Mouse (Mus musculus) embryonic facial prominence, embryonic 12.5 days (tissue): Measurements from ENCODE around the gene Zc3h7a. TPM values are rescaled to one million over a fixed set of nuclear protein-coding genes. Genes with fewer than 3 reads are reported as not detected.
"Not testable (repeated sequence)": the region's sequence is repeated elsewhere in the genome, so short reads cannot be mapped to it uniquely, and the experiment has no call there.

ENCODE experiments used
- ATAC-seq: fragments of 200-750 bp; cut with Nextera tagmentation; 2 replicates; pipeline ENCODE4 v1.8.0; 2017; ENCODE audit not compliant: insufficient number of reproducible peaks, insufficient read depth, low FRiP score, low TSS enrichment
- H3K27ac ChIP-seq: fragments of 300-500 bp; sonication (generic); 2 replicates; pipeline ENCODE4 v1.5.1; 2016; ENCODE audit warnings: mild to moderate bottlenecking
- H3K27me3 ChIP-seq: fragments of 300-500 bp; sonication (generic); 2 replicates; pipeline ENCODE4 v1.6.1; 2016; ENCODE audit warnings: mild to moderate bottlenecking, moderate library complexity
- H3K36me3 ChIP-seq: fragments of 300-500 bp; sonication (generic); 2 replicates; pipeline ENCODE4 v1.6.1; 2016; ENCODE audit warnings: mild to moderate bottlenecking
- H3K4me1 ChIP-seq: fragments of 300-500 bp; sonication (generic); 2 replicates; pipeline ENCODE4 v1.6.1; 2016
- H3K4me2 ChIP-seq: fragments of 300-500 bp; sonication (generic); replicated peaks from 2 replicates; pipeline ENCODE4 v1.6.1; 2016; ENCODE audit warnings: mild to moderate bottlenecking, moderate library complexity
- H3K4me3 ChIP-seq: fragments of 300-500 bp; sonication (generic); 2 replicates; pipeline ENCODE4 v1.5.1; 2016; ENCODE audit warnings: mild to moderate bottlenecking
- H3K9ac ChIP-seq: fragments of 300-500 bp; sonication (generic); 2 replicates; pipeline ENCODE4 v1.6.1; 2016; ENCODE audit warnings: mild to moderate bottlenecking, moderate library complexity
- H3K9me3 ChIP-seq: fragments of 300-500 bp; sonication (generic); 2 replicates; pipeline ENCODE4 v1.6.1; 2016; ENCODE audit warnings: mild to moderate bottlenecking, moderate library complexity
- WGBS: fragments of 180-500 bp; shearing (Covaris S2); methylation state at CpG from one replicate; pipeline ENCODE4 v1.1.7; 2016; 5-methylcytosine and 5-hydroxymethylcytosine counted together
- polyA plus RNA-seq: library from polyadenylated mRNA; unstranded; fragments of >200 nt; fragmentation: Nextera tagmentation; extraction: Ambion mirVana; gene quantifications from 2 replicates; pipeline ENCODE4 v1.2.1, GENCODE M21; 2016

Zc3h7a gene
- polyA plus RNA-seq, 1 experiment from 2014 or later, result 112 TPM

DNA sequence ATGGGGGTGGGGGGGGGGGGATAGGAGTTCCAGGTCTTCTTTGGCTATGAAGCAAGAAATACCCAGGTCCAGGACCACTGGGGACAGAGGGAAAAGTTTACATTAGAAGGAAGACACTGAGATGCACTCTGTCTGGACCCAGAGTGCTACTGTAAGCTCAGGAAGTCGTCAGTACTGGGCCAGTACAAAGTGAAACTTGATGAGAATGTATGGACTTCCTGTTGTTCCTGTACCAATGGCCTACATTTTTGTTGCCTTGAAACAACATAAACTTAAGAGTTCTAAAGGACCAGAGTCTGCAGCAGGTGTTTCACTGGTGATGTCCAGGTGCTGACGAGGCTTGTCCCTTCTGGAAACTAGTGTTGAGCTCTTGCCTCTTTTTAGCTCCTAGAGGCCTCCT, 1.2 kb upstream of the Zc3h7a start:
- no peak overlapping the region for H3K27ac ChIP-seq
- H3K36me3 ChIP-seq, result no peaks in the 10 kb centered on the region
- H3K9me3 ChIP-seq, result no peaks in the 10 kb centered on the region
- WGBS, result 71% methylated on average over 2 of the region's 2 CpGs
- H3K4me1 ChIP-seq, result 0 out of 2 replicates have a peak, but pooled peaks cover 3% of the 10 kb centered on the region
- no peak overlapping the region for H3K4me3 ChIP-seq
- ATAC-seq, result no peak
- no peak overlapping the region for H3K9ac ChIP-seq
- H3K27me3 ChIP-seq, result no peaks in the 10 kb centered on the region
- no peak overlapping the region for H3K4me2 ChIP-seq

DNA sequence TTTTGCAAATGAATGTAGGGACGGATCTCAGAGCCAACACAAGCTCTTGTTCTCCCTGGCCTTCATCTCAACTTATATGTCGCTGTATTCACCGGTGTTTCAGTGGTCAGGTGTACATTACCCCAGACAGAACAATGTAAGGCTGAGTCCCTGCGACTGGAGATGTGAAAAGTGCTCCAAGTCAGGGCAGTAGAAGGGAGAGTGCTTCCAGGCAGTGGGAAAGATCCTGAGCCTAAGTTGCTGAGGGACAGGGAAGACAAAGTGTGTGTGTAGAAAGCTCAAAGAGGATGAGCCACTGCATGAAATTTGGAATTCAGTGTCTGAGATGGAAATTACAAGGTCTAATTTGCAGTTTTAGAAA, 671 bp upstream of the Zc3h7a start:
- 2% methylated on average over 4 of the region's 4 CpGs for WGBS
- Histone ChIP-seq H3K4me3 (peak overlapping the region; percentile 86), H3K9me3 (no peaks in the 10 kb centered on the region), H3K9ac (peak overlapping the region; percentile 73; the same call in 1 of the 2 replicates), H3K27ac (no peak overlapping the region), H3K4me2 (peak overlapping the region; percentile 80), H3K36me3 (no peaks in the 10 kb centered on the region), H3K27me3 (no peaks in the 10 kb centered on the region), H3K4me1 (0 out of 2 replicates have a peak, but pooled peaks cover 3% of the 10 kb centered on the region)
- no peak for ATAC-seq

DNA sequence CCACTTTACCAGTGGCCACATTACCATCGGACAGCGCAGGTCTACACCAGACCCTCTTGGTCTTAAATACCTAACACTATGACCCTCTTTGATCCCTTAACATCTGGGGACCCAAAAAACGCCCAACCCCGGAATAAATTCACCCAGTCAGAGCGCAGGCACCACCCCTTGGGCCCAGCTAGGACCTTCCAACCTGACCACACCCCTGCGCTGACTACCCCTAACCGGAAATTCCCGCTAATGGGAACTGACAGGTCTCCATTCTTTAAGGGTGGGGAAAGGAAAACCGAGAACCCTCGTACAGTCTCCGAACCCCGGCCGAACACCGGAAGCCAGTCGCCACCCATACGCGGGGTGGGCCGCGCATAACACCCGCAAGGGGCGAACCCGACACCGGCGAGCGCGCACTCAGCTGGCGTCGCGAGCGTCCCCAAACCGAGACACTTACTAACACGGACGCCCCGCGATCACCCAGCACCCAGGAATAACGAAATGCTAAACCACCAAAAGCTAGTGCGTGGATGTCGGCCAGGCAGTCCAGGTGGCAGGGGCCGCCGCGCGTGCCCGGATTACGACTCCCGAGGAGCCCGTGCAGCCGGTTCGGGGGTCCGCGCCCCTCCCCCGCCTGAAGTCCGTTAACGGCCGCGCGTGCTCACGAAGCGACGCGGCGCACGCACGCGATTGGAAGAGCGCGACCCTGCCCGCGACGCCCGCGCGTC, 545 bp downstream of the Zc3h7a start:
- H3K9me3 ChIP-seq, result no peaks in the 10 kb centered on the region
- ATAC-seq, result peak; percentile 66
- H3K4me1 ChIP-seq, result 0 out of 2 replicates have a peak, but pooled peaks cover 9% of the 10 kb centered on the region
- H3K27me3 ChIP-seq, result no peaks in the 10 kb centered on the region
- peak overlapping the region; percentile 73 for H3K9ac ChIP-seq
- H3K4me3 ChIP-seq, result peak overlapping the region; percentile 86
- under 1% methylated on average over 62 of the region's 72 CpGs for WGBS
- H3K36me3 ChIP-seq, result no peaks in the 10 kb centered on the region
- peak overlapping the region; percentile 80 for H3K4me2 ChIP-seq
- peak overlapping the region; percentile 87 for H3K27ac ChIP-seq

DNA sequence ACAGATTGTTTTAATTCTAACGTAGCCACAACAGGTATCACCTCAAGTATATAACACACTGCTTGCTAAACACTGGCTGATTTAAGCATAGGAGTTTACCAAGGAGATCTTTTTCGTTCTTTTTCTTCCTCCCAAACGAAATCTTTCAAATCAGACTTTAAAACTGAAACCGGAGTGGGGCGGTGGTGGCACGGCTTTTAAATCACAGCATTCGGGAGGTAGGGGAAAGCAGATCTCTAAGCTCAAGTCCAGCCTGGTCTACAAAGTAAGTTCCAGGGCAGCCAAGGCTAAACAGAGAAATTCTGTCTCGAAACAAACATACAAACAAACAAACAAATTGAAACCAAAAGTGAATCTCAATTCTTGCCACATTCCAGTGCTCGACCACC, 1.1 kb downstream of the Zc3h7a start:
- Histone ChIP-seq H3K27me3 (no peaks in the 10 kb centered on the region), H3K36me3 (no peaks in the 10 kb centered on the region), H3K9me3 (no peaks in the 10 kb centered on the region), H3K27ac (peak overlapping the region; percentile 87; the same call in 1 of the 2 replicates), H3K4me1 (0 out of 2 replicates have a peak, but pooled peaks cover 9% of the 10 kb centered on the region), H3K4me3 (peak overlapping the region; percentile 86), H3K4me2 (peak overlapping the region; percentile 80), H3K9ac (peak overlapping the region; percentile 73)
- 10% methylated on average over 9 of the region's 9 CpGs for WGBS
- ATAC-seq, result no peak

DNA sequence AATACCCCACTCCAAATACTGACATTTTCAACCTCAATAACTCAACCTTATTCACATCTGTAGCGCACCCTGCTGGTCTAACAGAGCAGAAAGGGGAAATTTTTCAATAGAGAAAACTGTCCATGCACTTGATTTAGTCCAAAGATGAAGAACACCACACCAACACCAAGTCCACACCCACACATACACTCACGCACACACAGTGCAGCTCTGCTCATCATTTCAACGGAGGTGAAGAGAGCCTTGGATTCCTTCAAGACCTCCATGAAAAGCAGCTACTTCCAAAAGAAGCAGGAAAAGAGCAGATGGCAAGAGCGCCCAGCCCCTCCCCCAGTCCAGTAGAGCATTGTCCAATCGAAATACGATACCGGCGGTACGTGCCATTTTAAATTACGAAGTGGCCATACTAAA, 1.5 kb downstream of the Zc3h7a start:
- no peaks in the 10 kb centered on the region for H3K36me3 ChIP-seq
- 8% methylated on average over 10 of the region's 10 CpGs for WGBS
- H3K9ac ChIP-seq, result 0 out of 2 replicates have a peak overlapping the region, but pooled peaks have one; percentile 73
- H3K27ac ChIP-seq, result peak overlapping the region; percentile 87; the same call in 1 of the 2 replicates
- H3K4me3 ChIP-seq, result peak overlapping the region; percentile 86
- 0 out of 2 replicates have a peak, but pooled peaks cover 9% of the 10 kb centered on the region for H3K4me1 ChIP-seq
- no peaks in the 10 kb centered on the region for H3K27me3 ChIP-seq
- H3K4me2 ChIP-seq, result peak overlapping the region; percentile 80
- ATAC-seq, result no peak
- H3K9me3 ChIP-seq, result no peaks in the 10 kb centered on the region

DNA sequence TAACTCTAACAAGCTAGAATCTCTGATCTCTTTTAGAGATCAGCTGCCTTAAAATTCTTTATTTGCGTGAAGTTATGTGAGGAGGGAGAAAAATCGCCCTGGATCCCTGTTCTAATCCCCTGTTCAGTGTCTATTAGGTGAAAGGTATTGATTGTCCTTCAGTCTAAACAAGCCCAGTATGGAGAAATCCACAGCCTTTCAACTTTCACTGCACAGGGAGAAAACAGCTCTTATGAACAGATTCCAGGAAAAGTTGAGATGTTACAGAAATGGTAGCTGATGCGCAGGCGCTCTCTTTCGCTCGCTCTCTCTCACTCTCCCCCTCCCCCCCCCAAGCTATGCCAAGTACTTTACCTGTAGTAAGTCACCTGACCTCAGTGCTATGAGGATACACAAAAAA, 4.5 kb downstream of the Zc3h7a start:
- Histone ChIP-seq H3K36me3 (no peaks in the 10 kb centered on the region), H3K9me3 (no peaks in the 10 kb centered on the region), H3K9ac (no peak overlapping the region), H3K27me3 (no peaks in the 10 kb centered on the region), H3K4me2 (no peak overlapping the region), H3K4me3 (no peak overlapping the region), H3K4me1 (0 out of 2 replicates have a peak, but pooled peaks cover 6% of the 10 kb centered on the region), H3K27ac (no peak overlapping the region)
- 86% methylated on average over 6 of the region's 6 CpGs for WGBS
- no peak for ATAC-seq

DNA sequence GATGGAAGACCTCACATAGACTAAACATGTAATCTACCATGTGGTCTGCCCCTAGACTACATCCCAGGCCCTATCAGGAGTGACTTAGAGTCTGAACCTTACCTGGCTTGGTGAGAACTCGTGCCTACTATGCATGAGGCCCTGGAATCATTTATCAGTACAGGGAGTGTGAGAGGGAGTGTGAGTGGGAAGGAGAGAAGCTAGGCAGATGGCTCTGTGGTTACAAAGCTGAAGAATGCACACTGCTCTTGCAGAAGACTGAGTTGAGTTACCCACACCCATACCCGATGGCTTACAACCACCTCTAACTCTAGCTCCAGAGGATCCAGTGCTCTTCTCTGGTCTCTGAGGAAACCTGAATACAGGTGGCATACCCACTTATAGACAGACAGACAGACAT, 9.8 kb downstream of the Zc3h7a start:
- WGBS, result 83% methylated on average over 2 of the region's 2 CpGs
- Histone ChIP-seq H3K4me1 (0 out of 2 replicates have a peak, but pooled peaks cover 3% of the 10 kb centered on the region), H3K36me3 (peaks cover 15% of the 10 kb centered on the region), H3K4me3 (no peak overlapping the region), H3K9ac (no peak overlapping the region), H3K27ac (no peak overlapping the region), H3K4me2 (no peak overlapping the region), H3K27me3 (no peaks in the 10 kb centered on the region), H3K9me3 (no peaks in the 10 kb centered on the region)
- ATAC-seq, result no peak

DNA sequence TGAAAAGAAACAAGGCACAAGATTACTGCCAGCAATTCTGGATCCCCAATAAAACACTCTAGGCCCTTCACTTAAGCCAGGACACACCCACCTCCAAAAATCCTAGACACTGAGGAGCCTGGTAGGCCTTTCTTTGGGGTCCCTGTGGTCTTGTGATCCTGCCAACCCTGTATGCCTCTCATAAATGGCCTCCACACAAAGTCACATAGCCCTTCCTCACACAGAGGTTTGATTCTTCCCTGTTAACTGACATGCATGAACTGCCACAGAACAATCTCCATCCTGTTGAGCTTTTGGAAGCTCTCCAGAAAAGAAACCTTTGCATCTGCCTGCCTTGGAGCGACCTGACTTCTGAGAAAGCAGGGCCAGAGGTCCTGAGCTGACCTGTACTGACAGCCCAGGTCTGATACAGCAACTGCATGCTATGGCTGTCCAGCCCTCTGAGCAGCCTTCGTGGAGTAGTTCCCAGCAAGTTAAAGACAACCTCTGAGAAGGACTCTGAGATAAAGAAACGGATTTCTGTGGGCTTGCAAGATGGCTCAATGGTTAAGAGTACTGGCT, 11.4 kb downstream of the Zc3h7a start:
- Histone ChIP-seq H3K4me1 (no peaks in the 10 kb centered on the region), H3K4me3 (no peak overlapping the region), H3K4me2 (no peak overlapping the region), H3K27me3 (no peaks in the 10 kb centered on the region), H3K9ac (no peak overlapping the region), H3K27ac (no peak overlapping the region), H3K9me3 (no peaks in the 10 kb centered on the region), H3K36me3 (peaks cover 16% of the 10 kb centered on the region)
- no peak for ATAC-seq
- WGBS, result 82% methylated on average over 3 of the region's 3 CpGs

DNA sequence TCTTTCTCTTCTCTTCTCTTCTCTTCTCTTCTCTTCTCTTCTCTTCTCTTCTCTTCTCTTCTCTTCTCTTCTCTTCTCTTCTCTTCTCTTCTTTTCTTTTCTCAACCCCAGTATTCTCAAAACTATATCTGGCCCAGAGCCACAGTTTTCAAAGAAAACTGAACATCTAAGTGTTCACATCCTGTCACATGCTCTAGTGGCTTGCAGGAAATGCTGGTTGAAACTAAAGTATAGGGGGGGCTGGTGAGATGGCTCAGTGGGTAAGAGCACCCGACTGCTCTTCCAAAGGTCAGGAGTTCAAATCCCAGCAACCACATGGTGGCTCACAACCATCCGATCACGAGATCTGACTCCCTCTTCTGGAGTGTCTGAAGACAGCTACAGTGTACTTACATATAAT, 18.5 kb downstream of the Zc3h7a start:
- 70% methylated on average over 2 of the region's 3 CpGs for WGBS
- H3K4me3 ChIP-seq, H3K27ac ChIP-seq, H3K9me3 ChIP-seq, H3K4me2 ChIP-seq, H3K4me1 ChIP-seq, ATAC-seq, H3K9ac ChIP-seq, H3K27me3 ChIP-seq: not testable (repeated sequence)
- peaks cover 61% of the 10 kb centered on the region for H3K36me3 ChIP-seq

DNA sequence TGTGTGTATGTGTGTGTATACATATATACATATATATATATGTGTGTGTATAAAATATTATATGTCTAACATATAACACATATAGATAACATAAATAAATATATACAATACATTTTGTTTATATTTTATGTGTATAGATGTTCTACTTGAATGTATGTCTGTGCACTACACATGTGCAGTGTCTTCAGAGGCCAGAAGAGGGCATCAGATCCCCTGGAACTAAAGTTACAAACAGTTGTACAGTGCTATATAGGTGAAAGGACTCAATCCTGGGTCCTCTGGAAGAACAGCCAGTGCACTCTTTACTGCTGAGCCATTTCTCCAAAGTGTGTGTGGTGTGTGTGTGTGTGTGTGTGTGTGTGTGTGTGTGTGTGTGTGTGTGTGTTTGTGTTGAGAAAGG, 21.7 kb downstream of the Zc3h7a start:
- H3K9ac ChIP-seq, result no peak overlapping the region
- ATAC-seq, result no peak
- no peaks in the 10 kb centered on the region for H3K27me3 ChIP-seq
- H3K4me2 ChIP-seq, result no peak overlapping the region
- no peaks in the 10 kb centered on the region for H3K4me1 ChIP-seq
- H3K36me3 ChIP-seq, result peaks cover 56% of the 10 kb centered on the region
- H3K27ac ChIP-seq, result no peak overlapping the region
- H3K9me3 ChIP-seq, result no peaks in the 10 kb centered on the region
- no peak overlapping the region for H3K4me3 ChIP-seq

DNA sequence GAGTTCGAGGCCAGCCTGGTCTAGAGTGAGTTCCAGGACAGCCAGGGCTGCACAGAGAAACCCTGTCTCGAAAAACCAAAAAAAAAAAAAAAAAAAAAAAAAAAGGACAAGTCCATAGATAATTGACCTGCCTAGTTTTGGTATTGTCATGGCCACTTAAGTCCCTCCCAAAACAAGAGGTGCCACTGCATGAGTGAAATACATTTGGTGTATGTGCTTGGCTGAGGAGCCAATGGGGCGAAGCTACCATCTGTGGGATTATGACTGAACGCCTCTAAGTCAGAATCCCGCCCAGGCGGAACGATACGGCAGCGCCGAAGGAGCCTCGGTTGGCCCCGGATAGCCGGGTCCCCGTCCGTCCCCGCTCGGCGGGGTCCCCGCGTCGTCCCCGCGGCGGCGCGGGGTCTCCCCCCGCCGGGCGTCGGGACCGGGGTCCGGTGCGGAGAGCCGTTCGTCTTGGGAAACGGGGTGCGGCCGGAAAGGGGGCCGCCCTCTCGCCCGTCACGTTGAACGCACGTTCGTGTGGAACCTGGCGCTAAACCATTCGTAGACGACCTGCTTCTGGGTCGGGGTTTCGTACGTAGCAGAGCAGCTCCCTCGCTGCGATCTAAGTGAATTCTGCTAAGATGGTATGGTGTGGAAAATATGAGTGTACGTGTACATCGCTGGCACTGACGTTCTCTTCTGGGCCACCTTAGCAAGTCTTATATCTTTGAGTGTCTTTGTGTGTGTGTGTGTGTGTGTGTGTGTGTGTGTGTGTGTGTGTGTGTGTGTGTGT, 32.3 kb downstream of the Zc3h7a start:
- H3K4me3 ChIP-seq, H3K4me1 ChIP-seq, H3K27ac ChIP-seq, H3K27me3 ChIP-seq, ATAC-seq, H3K9me3 ChIP-seq, H3K9ac ChIP-seq, H3K4me2 ChIP-seq: not testable (repeated sequence)
- H3K36me3 ChIP-seq, result peaks cover 42% of the 10 kb centered on the region
- WGBS, result 16% methylated on average over 56 of the region's 56 CpGs
